Mouse (Mus musculus): ENCODE measurements around the gene Rhot2.

DNA sequence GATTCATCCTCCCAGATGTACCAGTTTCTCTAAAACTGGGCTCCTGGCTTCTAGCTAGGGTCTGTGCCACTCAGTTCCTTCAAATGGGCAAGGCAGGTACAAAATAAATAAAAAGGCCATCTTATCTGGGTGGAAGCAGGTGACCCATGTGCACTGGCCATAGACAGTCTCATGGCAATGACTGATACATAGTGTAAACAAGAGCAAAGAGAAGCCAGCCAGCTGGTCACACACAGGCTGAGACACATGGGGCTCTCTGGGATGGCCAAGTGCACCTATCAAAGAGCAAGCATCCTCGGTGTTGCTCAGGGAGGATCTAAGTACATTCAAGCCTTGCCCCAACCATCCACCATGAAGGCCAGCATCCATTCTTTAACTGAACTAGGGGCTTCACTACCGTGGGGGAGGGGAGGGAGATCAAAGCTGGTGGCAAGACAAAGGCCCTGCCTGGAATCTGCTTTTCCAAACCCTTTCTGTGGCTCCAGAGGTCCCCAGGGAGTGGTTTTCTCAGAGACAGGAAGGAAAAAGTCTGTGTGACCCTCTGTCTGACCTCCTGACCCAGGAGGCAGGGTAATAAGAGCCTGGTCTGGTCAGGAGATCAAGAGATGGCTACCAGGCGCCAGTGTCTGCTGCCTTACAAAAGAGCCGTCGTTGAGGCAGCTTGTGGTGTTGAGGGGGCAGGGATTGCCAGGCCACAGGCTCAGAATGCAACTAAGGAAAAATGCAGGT is 36.4 kb upstream of the Rhot2 start:
- TF ChIP-seq POLR2A (IDR thresholded peaks at IDR 0.05; ENCODE audit: borderline replicate concordance, insufficient read depth, low read length): no peak
- no peak for TF ChIP-seq CTCF (IDR thresholded peaks at IDR 0.05; ENCODE audit: borderline replicate concordance, insufficient read depth, low read depth, low read length)
